Mouse (Mus musculus): Measurements from ENCODE around the gene Phc2. TPM values are rescaled to one million over a fixed set of nuclear protein-coding genes. Genes with fewer than 3 reads are reported as not detected.

The Phc2 gene
- total RNA-seq, 2 experiments from 2014 or later, result 93.8 to 95.1 TPM

DNA sequence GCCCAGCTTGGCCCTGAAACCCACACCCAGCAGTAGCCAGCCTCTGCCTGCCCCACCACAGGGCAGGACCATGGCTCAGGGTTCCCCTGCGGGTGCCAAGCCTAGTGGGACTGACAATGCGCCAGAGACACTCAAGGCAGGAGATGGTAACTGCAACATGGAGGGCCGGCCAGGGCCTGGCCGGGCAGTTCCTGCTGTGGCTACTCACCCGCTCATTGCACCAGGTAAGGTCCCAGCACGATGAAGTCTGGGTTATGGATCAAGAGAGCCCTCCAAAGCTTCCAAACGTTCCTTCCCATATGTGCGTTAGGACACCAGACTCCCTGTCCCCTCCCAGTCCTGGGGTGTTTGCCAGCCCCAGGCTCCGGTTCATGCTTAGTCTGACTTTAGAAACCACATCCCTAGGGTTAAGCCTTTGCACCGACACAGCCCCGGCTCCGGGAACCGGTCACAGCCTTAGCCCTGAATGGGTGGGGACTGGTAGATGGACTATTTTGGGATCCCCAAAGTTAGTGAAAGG is 57.7 kb downstream of the Phc2 start:
- DNase-seq (ENCODE audit: extremely low spot score in 1 of 2, low spot score in 1 of 2), result no peak

DNA sequence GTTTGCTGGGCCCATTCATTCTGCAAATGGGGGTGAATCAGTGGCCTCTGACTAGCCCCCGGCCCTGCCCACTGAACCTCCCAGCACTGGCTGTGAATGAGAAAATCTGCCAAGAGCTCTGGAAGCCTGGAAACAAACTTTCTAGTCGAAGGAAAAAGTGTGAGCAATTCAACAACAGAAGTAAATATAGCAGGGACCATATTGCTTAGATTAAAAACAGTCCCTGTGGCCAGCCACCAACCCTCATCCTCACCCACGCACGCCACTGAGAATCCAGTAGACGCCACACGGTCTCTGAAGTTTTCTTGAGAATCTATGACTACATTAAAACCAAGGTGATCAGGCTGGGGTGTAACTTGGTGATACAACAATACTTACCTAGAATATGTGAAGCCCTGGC is 58.4 kb downstream of the Phc2 start:
- DNase-seq (ENCODE audit: extremely low spot score in 1 of 2, low spot score in 1 of 2), result no peak

DNA sequence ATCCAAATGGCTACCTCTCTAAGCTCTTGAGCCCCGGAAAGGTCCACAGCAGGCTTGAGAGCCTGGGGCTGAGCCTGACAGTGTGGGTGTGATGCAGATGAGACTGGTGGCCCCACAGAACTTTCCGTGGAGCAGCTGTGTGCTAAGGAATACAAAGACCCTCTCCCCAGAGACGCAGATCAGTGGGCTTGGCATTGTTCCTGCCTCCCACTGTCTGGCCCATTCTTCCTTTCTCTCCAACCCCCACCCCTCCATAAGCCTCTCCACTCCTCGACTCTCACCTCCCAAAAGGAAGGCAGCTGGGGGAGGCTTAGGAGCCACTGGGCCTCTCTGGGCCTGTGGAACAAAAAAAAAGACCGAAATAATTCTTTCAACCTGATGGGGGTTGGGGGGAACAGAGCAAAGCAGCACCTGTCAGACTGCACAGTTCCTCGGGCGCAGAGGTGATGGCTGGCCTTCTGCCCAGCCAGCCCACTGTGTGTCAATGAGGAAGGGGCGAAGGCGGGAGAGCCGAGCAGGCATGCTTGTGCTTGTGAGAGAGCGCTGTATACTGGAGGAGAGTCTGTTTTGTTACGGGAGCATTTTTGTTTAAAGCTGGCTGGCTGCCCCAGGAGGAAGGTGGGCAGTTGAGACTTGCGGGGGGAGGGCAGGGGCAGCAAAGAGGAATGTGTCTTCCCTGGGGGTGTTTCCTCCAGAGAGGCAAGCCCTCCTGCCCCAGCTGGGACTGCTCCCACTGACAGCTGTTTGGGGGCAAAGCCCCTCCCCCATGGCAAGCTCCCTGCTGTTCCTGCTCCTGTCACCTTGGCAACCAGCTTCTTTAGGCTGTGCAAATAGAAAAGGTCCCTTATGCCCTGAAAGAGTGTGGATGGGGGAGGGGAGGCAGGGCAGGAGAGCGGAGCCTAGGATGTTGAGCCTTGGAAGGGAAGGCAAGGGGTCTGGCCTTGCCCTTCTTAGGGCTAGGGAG is 61.0 kb downstream of the Phc2 start:
- DNase-seq (ENCODE audit: extremely low spot score in 1 of 2, low spot score in 1 of 2), result peak; percentile 44 to 52

DNA sequence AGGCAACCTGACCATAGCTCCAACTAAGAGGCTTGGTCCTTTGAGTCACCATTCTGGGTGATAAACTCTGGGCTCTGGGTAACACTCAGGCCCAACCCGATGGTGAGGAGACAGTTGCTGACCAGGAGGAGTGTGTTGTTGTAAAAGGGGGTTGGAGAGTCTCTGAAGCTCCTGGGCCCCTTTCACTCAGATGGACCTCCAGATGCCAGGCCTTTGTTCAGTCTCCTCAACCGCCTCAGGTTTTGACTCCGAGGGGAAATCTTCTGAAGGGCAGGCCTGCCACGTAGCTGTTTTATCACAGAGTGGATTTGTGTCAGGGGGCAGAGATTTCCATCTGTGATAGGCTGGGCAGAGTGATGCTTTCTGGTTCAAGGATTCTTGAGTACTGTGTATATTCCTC is 61.8 kb downstream of the Phc2 start:
- DNase-seq (ENCODE audit: extremely low spot score in 1 of 2, low spot score in 1 of 2), result no peak

DNA sequence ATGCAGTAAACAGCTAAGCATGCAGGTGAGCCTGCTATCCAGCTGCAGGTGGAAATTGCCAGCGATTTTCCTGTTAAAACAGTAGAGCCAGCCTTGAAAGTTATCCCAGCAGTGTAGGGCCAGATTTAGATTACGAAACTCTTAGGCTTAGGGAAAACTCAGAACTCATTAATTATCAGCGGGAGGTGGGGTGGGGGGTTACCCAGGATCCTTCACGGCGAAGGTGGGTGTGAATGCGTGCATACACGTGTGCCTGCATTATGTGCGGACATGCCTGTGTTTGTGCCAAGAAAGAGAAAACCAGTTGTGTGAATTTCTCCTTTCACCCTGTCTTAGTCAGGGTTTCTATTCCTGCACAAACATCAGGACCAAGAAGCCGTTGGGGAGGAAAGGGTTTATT is 62.2 kb downstream of the Phc2 start:
- DNase-seq (ENCODE audit: extremely low spot score in 1 of 2, low spot score in 1 of 2), result no peak

DNA sequence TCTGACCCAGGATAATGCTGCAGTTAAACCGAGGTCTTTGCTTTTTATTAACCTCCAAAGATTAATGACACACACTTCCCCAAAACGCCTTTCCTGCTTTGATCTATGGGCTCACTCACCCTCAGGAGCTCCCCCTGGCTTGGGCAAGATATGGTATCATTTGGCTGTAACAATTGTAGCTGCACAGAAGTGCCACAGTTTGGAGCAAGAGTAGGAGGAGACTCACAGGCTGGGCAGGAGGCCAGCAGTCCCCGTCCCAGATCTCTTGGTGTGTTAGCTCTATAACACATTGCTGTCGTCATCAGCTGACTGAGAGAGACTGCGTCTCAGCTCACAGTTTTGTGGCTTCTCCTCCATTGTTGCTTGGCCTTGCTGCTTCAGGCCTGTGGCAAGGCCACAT is 65.6 kb downstream of the Phc2 start:
- DNase-seq (ENCODE audit: extremely low spot score in 1 of 2, low spot score in 1 of 2), result peak in 1 of 2 experiments; percentile 52

DNA sequence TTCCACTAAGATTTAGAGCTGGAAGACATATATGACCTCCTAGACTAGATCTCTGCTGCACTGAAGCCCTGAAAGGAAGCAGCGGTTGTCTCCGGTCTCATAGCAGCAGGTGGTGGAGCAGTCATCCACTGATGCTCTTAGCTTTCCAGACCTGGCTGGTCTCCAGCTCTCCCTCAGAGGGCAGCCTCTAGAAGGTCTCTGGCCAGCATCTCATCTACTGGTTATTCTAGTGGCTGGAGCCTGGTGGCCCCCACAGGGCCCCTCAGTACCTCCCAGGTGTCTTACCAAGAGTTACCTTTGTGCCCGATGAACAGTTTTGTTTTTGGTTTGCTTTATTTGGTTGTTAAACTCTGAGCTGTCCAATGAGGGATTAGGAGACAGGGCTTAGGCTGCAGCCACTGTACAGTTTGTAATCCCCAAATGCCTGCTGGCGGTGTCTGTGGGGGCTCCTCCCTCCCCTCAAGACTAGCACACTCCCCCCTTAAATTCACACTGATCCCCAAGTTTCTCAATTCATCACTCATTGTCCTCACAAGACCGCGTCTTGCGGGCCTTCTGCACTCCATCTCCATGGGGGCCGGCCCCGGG is 66.7 kb downstream of the Phc2 start:
- DNase-seq (ENCODE audit: extremely low spot score in 1 of 2, low spot score in 1 of 2), result no peak

DNA sequence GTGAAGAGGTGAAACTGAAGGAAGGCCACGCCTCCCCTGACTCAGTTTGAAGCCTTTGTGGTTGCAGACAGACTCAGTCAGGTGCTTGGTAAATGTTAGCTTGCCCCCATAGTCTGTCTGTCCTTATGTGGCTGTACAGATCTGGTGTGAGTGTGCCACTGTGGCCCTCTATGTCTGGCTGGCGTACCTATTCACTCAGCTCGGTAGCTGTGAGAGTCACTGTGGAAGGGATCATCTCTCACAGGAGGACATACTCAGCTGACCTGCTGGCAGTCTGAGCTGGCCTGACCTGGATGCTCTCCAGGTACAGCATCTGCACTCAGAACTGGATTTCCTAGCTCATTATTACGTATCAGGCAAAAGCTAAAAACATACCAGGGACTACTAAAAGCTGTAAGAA is 67.3 kb downstream of the Phc2 start:
- no peak for DNase-seq (ENCODE audit: extremely low spot score in 1 of 2, low spot score in 1 of 2)

DNA sequence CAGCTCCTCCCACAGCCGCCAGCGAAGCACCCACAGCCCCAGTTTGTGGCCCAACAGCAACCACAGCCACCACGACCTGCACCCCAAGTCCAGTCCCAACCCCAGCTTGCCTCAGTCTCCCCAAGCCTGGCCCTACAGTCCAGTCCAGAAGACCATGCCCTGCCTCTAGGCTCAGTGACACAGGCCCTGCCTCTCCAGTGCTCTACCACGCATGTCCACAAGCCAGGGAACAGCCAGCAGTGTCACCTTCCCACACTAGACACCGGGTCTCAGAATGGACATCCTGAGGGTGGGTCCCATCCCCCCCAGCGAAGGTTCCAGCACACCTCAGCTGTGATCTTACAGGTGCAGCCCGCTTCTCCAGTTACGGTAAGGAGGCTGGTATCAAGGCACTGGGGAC is 68.4 kb downstream of the Phc2 start:
- DNase-seq (ENCODE audit: extremely low spot score in 1 of 2, low spot score in 1 of 2), result no peak

DNA sequence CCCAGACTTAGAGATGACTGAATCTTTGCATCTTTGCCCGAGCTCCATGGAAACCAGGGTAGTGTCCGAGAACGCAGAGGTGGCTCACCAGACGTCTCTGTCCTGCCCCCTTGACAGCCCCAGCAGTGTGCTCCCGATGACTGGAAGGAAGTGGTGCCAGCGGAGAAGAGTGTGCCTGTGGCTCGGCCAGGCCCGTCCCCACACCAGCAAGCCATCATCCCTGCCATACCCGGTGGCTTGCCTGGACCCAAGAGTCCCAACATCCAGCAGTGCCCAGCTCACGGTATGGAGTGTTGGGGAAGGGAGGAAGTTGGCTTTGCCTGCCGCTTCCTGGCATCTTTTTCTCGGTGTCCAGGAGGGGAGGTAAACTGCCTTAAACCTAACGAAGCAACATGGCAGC is 68.9 kb downstream of the Phc2 start:
- DNase-seq (ENCODE audit: extremely low spot score in 1 of 2, low spot score in 1 of 2), result no peak

DNA sequence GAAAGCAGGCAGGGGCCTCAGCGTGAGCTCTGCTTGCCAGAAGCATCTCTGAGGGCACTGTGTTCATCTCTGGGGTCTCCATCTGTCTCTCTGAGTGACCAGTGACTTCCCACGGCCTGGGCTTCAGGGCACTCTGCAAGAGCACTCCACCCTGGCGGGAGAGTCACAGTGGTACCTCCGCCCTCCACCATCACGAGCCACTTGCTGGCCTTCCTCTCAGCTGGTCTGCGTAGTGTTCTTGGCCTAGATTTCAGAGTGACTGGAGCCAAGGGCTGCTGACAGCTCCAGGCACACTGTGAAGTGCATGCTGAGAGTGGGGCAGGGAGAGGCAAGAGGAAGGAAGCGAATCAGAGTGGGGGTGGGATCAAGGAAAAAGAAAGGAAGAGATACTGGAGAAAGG is 69.6 kb downstream of the Phc2 start:
- no peak for DNase-seq (ENCODE audit: extremely low spot score in 1 of 2, low spot score in 1 of 2)

DNA sequence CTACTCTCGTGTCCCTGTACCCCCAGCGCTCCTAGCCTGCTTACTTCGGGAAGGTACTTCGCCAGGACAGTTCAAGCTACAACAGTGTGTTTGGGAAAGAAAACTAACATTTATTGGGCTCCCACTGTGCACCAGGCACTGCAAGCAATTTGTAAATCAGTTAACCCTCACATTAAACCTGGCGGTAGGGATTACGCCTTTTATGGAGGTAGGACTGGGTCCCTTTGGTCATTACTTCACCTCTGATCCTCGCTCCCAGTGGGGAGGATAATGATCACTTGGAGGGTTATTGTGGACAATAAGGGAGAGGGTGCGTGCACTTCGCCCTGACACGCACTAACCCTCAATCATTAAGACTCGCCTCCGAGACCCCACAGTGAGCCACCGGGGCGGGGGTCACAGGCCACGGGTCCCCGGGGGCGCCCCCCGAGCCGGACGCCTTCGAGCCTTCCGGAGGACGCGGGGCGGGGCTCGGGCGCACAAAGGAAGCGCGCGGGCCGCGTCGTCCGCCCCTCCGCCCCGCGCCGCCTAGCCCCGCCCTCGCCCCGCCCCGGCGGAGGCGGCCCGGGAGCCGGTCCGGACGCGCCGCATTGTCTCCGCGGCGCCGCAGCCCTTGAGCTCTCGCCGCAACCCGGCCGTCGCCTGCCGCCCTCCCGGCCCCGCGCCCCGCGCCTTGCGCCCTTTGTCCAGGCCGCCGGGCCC is 72.7 kb downstream of the Phc2 start:
- peak; percentile 64 to 72 for DNase-seq (ENCODE audit: extremely low spot score in 1 of 2, low spot score in 1 of 2)

DNA sequence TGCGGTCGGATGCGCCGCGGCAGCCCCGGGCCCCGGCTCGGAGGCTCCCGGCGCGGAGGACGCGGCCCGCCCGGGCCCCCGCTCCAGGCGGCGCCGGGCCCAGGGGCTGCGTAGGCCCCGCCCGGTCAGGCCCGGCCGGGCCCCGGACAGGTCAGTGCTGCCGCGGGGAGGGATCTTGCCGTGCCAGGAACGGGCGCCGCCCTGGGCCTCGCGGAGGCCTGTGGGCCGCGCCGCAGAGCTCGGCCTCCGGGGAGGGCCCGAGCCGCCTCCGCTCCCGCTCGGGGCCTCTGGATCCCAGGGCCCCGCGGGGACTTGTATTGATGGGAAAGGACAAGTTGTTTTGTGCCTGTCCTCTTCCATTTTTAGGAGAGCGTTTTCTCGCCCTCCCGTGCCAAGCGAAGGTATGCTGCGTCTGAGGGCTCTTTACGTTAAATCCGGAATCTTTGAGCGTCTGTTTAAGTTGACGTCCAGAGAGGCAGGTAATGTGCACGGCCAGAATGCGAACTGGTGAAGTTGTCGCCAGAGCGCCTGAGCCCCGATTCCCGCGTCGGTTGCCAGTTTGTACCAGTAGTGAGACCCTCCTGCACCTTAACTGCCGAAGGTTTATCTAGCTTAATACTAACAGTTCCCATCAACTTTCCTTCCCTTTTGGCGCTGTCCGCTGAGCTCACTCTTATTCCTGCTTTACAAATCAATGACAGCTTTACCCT is 73.4 kb downstream of the Phc2 start:
- no peak for DNase-seq (ENCODE audit: extremely low spot score in 1 of 2, low spot score in 1 of 2)

DNA sequence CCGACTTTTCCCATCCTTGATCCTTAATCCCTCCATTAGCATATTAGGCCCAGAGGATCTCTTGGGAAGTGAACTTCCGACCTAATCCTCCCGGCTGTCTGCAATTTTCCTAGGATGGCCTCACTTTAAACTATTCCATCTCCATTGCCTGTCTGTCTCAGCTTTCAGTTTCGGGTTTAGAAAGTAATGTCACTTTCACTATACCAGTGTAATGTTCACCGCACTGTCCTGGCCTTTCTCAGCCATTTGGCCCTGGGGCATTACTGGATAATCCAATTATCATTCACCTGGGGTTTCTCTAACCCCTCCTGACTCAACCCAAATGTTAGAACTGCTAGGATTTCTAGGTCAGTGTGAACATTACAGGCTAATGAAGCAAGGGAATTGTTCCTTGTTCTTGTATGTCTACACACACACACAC is 73.9 kb downstream of the Phc2 start:
- DNase-seq (ENCODE audit: extremely low spot score in 1 of 2, low spot score in 1 of 2), result no peak

DNA sequence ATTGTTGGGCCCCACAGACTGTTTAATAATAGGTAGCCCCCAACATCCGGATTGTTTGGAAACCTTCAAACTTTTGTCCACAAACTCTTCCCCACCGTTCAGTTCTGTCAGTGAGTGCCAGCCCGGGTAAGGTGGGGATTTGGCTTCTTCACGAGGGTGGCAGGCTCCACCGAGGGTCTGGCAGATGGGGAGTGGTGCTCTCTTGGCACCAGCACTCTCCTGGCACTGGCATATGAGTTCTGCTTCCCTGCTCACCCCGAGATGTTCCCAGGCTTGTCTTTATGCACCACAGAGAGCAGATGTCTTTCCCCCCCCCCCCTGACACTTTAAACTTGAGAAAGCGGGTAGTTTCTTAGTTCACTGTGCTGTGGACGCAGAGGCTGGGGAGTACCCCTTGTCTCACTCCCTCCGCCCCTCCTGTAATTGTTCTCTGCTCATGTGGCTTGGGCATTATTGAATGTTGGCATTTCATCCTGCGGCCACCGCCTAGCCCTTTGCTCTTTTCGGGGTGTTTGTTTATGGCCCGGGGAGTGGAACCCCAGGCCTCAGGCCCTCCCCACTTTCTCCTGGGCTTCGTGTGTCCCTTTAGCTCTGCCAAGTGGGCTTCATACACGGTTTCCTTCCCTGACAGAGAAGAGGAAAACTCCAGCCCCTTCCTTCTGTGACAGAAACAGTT is 74.7 kb downstream of the Phc2 start:
- no peak for DNase-seq (ENCODE audit: extremely low spot score in 1 of 2, low spot score in 1 of 2)

DNA sequence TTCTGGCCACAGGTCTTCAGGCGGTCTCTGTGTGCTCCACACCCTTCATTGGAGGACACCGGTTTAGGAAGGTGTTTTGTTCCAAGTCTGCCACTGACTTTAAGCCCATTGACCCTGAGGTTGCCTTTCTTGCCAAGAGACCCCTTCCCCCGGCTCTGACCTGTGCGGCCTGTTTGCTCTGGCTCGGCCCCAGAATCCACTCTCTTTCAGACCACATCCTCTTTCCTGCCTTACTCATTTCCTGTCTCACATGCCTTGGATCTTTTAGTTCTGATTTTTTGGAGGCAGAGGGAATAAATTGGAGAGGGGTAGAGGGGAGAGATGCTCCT is 75.2 kb downstream of the Phc2 start:
- no peak for DNase-seq (ENCODE audit: extremely low spot score in 1 of 2, low spot score in 1 of 2)

DNA sequence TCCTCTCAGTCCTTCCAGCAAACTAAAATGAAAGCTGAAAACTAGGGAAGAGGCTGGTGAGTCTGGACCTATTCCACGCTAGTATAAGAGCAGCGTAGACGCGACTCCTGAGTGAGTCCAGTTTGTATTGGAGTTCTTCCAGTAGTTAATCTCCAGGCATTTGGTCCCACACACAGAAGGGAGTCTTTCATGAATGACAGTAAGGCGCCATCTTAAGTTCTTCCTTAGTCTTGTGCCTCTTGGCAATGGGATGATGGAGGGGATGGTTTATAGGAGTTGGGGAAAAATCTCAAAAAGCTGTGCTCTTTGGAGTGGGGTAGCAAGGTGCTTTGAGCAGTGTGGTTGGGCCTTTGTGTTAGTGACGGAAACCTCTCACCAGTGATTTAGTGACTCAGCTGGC is 75.8 kb downstream of the Phc2 start:
- no peak for DNase-seq (ENCODE audit: extremely low spot score in 1 of 2, low spot score in 1 of 2)

DNA sequence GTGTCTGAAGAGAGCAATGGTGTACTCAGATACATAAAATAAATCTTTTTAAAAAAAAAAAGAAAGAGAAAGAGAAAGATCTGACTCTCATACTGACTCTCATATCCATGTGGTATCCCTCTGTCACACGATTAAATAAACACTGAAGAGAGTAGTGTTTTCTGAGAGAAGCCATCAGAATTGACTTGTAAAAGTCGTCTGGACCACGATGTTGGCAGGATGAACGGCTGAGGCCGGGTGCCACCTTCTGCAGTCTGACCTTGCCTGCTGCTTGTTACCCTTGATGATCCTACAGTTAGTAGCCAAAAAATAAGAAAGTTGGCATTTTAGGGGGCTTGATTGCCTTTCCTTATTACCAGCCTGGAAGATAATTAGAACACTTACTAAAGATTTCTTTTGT is 78.3 kb downstream of the Phc2 start:
- no peak for DNase-seq (ENCODE audit: extremely low spot score in 1 of 2, low spot score in 1 of 2)

DNA sequence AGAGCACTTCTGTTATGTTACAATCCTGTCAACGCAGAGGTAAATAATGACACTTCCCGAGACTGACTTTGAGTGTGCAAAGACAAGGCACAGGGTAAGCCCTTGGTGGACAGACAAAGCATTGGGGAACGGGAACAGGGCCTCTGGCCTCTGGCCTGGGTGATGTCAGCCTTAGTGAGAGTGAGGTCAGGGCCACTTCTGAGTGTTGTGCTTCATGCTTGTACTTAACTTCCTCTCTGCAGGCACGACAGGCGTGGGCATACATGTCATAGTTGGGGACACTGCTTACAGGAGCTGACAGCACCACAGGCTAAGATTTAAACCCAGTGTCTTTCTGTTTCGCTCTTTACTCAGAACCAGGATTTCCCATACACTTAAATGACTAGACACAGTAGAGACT is 79.0 kb downstream of the Phc2 start:
- DNase-seq (ENCODE audit: extremely low spot score in 1 of 2, low spot score in 1 of 2), result no peak

DNA sequence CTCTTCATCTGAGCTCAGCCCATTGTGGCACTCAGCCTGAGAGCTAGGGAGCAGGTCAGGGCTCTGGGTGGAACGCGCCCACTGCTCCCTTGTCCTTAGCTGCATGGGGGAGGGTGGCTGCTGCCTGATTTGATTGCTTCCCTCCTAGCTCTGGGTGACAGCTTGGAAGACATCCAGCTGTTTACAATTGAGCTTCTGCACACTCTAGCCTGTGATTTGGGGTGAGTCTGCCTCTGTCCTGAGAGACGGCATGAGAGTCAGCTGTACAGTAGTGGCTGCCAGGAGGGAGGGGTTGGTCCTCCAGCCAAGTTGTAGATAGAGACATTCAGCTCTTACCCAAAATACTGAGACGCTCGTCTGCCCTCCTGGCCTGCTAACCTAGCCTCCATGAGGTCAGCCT is 79.7 kb downstream of the Phc2 start:
- no peak for DNase-seq (ENCODE audit: extremely low spot score in 1 of 2, low spot score in 1 of 2)

Data from layer of hippocampus, postnatal 25 days (tissue).